Mouse (Mus musculus) cerebellum, adult 2 months (tissue): ENCODE data around the gene Col6a6. TPM values are rescaled to one million over a fixed set of nuclear protein-coding genes. Genes with fewer than 3 reads are reported as not detected.
"Not testable (repeated sequence)": the region's sequence is repeated elsewhere in the genome, so short reads cannot be mapped to it uniquely, and the experiment has no call there.

ENCODE experiments used
- DNase-seq, 2 experiments: peaks; one replicate each; pipeline ENCODE4 v3.0.0; 2021
- H3K27ac ChIP-seq: fragments of 200-500 bp; 2 replicates; pipeline ENCODE4 v1.5.1; 2012; ENCODE audit warnings: low read length, control low read depth, inconsistent platforms; ENCODE audit not compliant: insufficient read depth
- H3K27me3 ChIP-seq: fragments of 200-500 bp; 2 replicates; pipeline ENCODE4 v1.6.1; 2012; ENCODE audit warnings: inconsistent platforms, mild to moderate bottlenecking, low read length, moderate library complexity; ENCODE audit not compliant: control insufficient read depth, insufficient read depth
- H3K4me1 ChIP-seq: fragments of 200-500 bp; 2 replicates; pipeline ENCODE4 v1.6.1; 2011; ENCODE audit warnings: low read length; ENCODE audit not compliant: control insufficient read depth, insufficient read depth
- H3K4me3 ChIP-seq: fragments of 200-500 bp; replicated peaks from 2 replicates; pipeline ENCODE3; 2011; ENCODE audit warnings: mild to moderate bottlenecking, low read depth, low read length, control low read depth; ENCODE audit not compliant: insufficient read depth
- CTCF ChIP-seq: fragments of 200-500 bp; IDR thresholded peaks from 2 replicates; pipeline ENCODE4 v1.5.1; 2011; ENCODE audit warnings: low read depth, mild to moderate bottlenecking, control low read depth, low read length, moderate library complexity, borderline replicate concordance; ENCODE audit not compliant: insufficient read depth
- POLR2A ChIP-seq: fragments of 200-500 bp; IDR thresholded peaks from 2 replicates; pipeline ENCODE4 v1.6.1; 2011; ENCODE audit warnings: low read length, control low read depth, borderline replicate concordance; ENCODE audit not compliant: insufficient read depth
- WGBS: fragments of 180-500 bp; shearing (Covaris S2); methylation state at CpG from one replicate; pipeline ENCODE4 v1.1.7; 2018; 5-methylcytosine and 5-hydroxymethylcytosine counted together
- polyA plus RNA-seq: library from polyadenylated mRNA; depleted of rRNA; stranded (reverse); fragments of >200 nt; gene quantifications from 2 replicates; pipeline ENCODE4 v1.2.3, GENCODE M21; 2012; rRNA removed

Col6a6 gene
- 0.11 TPM in 2 replicates for polyA plus RNA-seq

DNA sequence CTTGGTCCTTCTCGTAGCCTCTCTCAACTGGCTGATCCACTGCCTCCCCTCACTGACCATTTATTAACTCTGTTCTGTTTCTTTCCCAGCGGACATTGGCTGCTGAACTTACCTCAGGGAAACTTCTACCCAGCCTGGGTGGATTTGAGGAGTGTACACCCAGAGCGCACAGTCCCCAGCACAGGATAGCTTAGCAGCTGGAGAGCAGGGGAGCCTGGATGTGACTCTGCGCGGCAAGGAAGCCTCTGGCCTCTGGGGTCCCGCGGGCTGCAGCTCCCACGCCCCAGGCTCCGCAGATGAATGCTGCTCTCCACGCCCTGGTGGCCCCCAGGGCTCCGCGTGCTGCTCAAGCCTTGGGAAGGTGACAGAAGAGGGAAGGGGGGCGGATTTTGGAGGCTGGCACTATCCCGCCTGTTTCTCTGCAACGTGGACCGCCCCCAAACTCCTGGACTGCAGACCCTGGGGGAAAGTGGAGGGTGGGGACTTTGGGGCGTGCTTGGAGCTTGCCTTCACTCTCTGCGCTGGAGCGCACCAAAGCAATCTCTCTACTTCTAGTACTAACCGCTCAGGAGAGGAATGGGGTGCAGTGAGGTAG, at the start of gene Col6a6:
Gene Col6a6 (minus strand): TSS at position 370 of the 595 bp plus-strand sequence.
- Histone ChIP-seq H3K4me3 (no peak within 1 kb of the TSS), H3K4me1 (no peaks in the 10 kb centered on the region), H3K27me3 (no peaks in the 10 kb centered on the region), H3K27ac (no peak within 1 kb of the TSS)
- WGBS, result 15% methylated on average over 20 of the region's 20 CpGs
- no peak for DNase-seq
- no peak for TF ChIP-seq POLR2A
- no peak for TF ChIP-seq CTCF

DNA sequence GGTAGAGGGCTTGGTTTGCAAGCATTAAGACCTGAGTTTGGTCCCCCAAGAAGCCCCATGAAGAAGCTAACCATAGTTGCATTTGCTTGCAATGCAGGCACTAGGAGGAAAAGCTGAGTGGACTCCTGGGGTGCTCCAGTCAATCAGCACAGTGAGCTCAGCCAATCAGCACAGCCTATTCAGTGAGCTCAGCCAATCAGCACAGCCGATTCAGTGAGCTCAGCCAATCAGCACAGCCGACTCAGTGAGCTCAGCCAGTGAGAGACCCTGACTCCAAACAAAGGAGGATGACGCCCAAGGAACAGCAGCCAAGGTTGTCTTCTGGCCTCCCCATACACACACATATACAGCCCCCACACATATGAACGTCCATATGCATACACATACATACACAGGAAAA, 48.2 kb upstream of the Col6a6 start:
- TF ChIP-seq CTCF (no peak), POLR2A (no peak)
- 91% methylated on average over 4 of the region's 4 CpGs for WGBS
- no peak for DNase-seq
- H3K27me3 ChIP-seq, result no peaks in the 10 kb centered on the region
- no peak overlapping the region for H3K27ac ChIP-seq
- H3K4me1 ChIP-seq, result no peaks in the 10 kb centered on the region
- no peak overlapping the region for H3K4me3 ChIP-seq

- 27% methylated on average over 14 of the region's 14 CpGs for WGBS
- no peak overlapping the region for H3K27ac ChIP-seq
- H3K4me1 ChIP-seq, result no peaks in the 10 kb centered on the region
- H3K4me3 ChIP-seq, result no peak overlapping the region
- no peak for DNase-seq
- no peaks in the 10 kb centered on the region for H3K27me3 ChIP-seq
- TF ChIP-seq POLR2A (no peak), CTCF (no peak)
Measured at GRCm38 (mm10) chr9:105871643-105872042, 43.7 kb upstream of the Col6a6 start.

GRCm38 (mm10) chr9:105857773-105858172, 29.8 kb upstream of the Col6a6 start:
- H3K4me1 ChIP-seq, result no peaks in the 10 kb centered on the region
- H3K27me3 ChIP-seq, result no peaks in the 10 kb centered on the region
- no peak overlapping the region for H3K4me3 ChIP-seq
- WGBS, result 6% methylated on average over 6 of the region's 6 CpGs
- TF ChIP-seq CTCF (peak; percentile 75), POLR2A (no peak)
- H3K27ac ChIP-seq, result no peak overlapping the region
- peak; percentile 21 to 39 for DNase-seq

DNA sequence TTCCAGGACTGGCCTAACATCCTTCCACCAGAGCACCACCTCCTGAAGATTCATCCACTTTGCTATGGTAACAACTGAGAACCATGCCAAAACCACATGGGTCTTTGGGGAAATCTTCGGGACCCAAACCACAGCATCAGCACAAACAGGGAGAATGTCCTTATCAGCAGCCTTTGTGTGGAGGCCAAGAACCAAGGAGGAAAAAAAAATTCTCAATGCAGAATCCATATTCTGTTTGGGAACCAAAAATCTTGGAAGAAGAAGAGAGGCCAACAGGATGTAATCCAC, 24.8 kb upstream of the Col6a6 start:
- no peaks in the 10 kb centered on the region for H3K27me3 ChIP-seq
- H3K27ac ChIP-seq, result no peak overlapping the region
- no peak overlapping the region for H3K4me3 ChIP-seq
- TF ChIP-seq CTCF, result no peak
- no peak for TF ChIP-seq POLR2A
- H3K4me1 ChIP-seq, result no peaks in the 10 kb centered on the region
- no peak for DNase-seq
- WGBS, result 30% methylated on average over 1 of the region's 1 CpGs

DNA sequence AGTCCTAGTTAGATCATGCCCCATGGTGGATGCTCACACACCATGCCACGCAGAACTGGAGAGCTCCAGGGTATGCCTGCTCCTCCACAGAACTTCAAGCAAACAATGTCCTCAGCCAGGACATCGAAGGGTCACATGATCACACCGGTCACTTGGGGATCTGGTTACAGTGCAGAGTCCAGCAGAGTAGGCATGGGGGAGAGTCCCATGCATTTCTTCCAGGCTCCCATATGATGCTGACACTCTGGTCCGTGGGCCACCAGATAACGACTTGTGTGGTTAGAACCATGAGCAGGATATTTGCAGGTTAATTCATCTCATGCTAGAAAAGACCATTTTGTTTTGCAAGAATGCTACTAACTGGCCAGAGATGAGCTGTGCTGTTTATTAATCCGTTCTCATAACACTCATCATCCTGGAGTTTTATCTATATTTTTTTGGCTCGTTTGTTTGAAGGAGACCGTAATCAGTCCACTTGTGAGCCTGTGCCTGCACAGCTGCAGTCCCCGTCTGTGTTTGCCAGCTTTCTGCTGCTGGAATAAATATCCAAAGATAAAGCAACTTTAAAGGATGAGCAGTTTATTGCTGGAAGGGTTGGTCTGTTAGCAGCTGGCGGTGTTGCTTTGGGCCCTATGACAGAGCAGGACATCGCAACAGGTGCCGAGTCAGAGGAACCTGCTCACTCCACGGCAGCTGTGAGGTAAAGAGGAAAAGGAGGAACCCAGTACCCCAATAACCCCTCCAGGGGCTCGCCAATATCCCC, 24.2 kb upstream of the Col6a6 start:
- no peak for TF ChIP-seq CTCF
- DNase-seq, result no peak
- H3K4me3 ChIP-seq, result no peak overlapping the region

GRCm38 (mm10) chr9:105851011-105851410, 23.1 kb upstream of the Col6a6 start:
- Histone ChIP-seq H3K27me3 (no peaks in the 10 kb centered on the region), H3K27ac (no peak overlapping the region), H3K4me3 (no peak overlapping the region), H3K4me1 (no peaks in the 10 kb centered on the region)
- no peak for TF ChIP-seq CTCF
- TF ChIP-seq POLR2A, result no peak
- DNase-seq, result no peak
- 91% methylated on average over 3 of the region's 3 CpGs for WGBS

More for the DNA sequence above, 24.2 kb upstream of the Col6a6 start:
- H3K27ac ChIP-seq, result no peak overlapping the region
- 72% methylated on average over 14 of the region's 14 CpGs for WGBS
- H3K4me1 ChIP-seq, result no peaks in the 10 kb centered on the region
- H3K27me3 ChIP-seq, result no peaks in the 10 kb centered on the region

GRCm38 (mm10) chr9:105848396-105848795, 20.4 kb upstream of the Col6a6 start:
- H3K27ac ChIP-seq, result no peak overlapping the region
- TF ChIP-seq CTCF, result no peak
- TF ChIP-seq POLR2A, result no peak
- H3K27me3 ChIP-seq, result no peaks in the 10 kb centered on the region
- WGBS, result 77% methylated on average over 4 of the region's 4 CpGs
- DNase-seq, result no peak
- no peak overlapping the region for H3K4me3 ChIP-seq
- H3K4me1 ChIP-seq, result no peaks in the 10 kb centered on the region

- Histone ChIP-seq H3K27me3 (no peaks in the 10 kb centered on the region), H3K27ac (no peak overlapping the region), H3K4me3 (no peak overlapping the region), H3K4me1 (no peaks in the 10 kb centered on the region)
- 93% methylated on average over 5 of the region's 5 CpGs for WGBS
- no peak for TF ChIP-seq CTCF
- TF ChIP-seq POLR2A, result no peak
- no peak for DNase-seq
Measured at GRCm38 (mm10) chr9:105847261-105847660, 19.3 kb upstream of the Col6a6 start.

DNA sequence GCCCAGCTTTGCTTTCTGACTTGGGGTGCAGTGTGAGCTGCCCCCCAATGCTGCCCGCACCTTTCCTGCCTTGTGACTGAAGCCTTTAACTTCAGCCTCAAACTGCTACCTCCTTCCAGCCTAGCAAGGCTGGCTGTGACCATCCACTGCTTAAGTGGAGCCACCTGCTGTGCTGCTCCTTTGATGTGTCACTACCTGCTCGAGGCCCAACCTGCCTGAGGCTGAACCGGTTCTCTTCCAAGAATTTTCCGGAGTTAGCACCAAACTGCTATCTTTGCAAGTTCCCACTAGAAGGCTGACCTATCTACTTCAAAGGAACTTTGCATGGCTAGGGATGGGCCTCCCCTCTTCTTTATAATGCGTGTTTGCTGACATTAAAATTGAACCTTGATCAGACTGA, 13.4 kb upstream of the Col6a6 start:
- 71% methylated on average over 5 of the region's 5 CpGs for WGBS
- not testable (repeated sequence) for H3K27me3 ChIP-seq, H3K27ac ChIP-seq, DNase-seq, H3K4me1 ChIP-seq, H3K4me3 ChIP-seq
